Mouse (Mus musculus): ENCODE data around the gene Rbfox2. TPM values are rescaled to one million over a fixed set of nuclear protein-coding genes. Genes with fewer than 3 reads are reported as not detected.
A peak's percentile ranks its signal among the peaks of the same experiment; 100 is the strongest.

The Rbfox2 gene
- polyA plus RNA-seq, 1 experiment = 78.3 TPM

DNA sequence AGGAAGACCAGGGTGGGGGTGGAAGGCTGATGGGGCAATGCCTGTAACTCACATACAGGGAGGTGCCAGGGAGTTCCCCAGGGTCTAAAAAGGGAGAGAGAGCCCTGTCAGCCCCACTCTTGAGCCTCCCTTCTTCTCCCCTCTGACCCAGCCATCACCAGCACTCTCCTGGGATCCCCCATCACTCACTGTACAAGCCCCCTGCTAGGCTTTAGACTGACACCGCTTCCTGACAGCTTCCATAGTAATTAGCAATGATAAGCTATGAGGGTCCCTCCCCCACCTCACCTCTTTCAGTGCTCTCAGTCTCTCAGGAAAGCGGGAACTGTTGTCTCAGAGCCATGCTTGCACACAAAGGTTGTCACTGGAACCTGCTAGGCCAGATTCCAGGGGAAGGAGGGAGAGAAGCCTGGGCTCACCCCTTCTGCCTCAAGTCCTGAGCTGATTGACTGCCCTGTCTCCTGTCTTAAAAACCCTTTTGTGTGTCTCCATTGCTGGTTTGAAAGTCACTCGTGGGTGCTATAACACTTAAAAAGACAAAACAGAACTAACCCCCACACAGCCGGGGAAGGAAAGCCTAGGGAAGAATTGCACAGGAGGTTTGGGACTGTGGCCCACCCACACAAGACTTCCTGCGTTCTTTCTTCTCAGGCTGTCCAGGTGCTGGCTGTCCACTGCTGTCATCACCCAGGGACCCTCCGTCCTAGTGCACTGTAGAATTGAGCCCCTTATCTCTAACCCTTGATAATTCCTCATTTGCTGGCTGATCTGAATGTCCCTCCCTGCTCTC is 250.6 kb downstream of the Rbfox2 start:
- Histone ChIP-seq H3K27me3 (ENCODE audit: control insufficient read depth, insufficient read depth, low read length, poor library complexity, severe bottlenecking) (no peaks in the 10 kb centered on the region), H3K9me3 (replicated peaks; ENCODE audit: control insufficient read depth, insufficient read depth, low read length, poor library complexity, severe bottlenecking) (0 out of 2 replicates have a peak, but pooled peaks cover 2% of the 10 kb centered on the region), H3K9ac (ENCODE audit: low read depth, poor library complexity, severe bottlenecking) (peak overlapping the region; percentile 6; the same call in 1 of the 2 replicates), H3K4me1 (ENCODE audit: control insufficient read depth, insufficient read depth, low read length) (peaks cover 17% of the 10 kb centered on the region), H3K27ac (ENCODE audit: insufficient read depth, low read length) (peak overlapping the region; percentile 68), H3K4me3 (ENCODE audit: low read depth, low read length) (peak overlapping the region; percentile 39), H3K36me3 (ENCODE audit: control insufficient read depth, insufficient read depth, low read length, poor library complexity, severe bottlenecking) (no peaks in the 10 kb centered on the region)
- TF ChIP-seq POLR2A (IDR thresholded peaks at IDR 0.05; ENCODE audit: insufficient read depth, low read length) (no peak), CTCF (IDR thresholded peaks at IDR 0.05; ENCODE audit: low read depth, low read length) (no peak), EP300 (IDR thresholded peaks at IDR 0.05; ENCODE audit: insufficient read depth, low read depth, low read length) (peak; percentile 95)

DNA sequence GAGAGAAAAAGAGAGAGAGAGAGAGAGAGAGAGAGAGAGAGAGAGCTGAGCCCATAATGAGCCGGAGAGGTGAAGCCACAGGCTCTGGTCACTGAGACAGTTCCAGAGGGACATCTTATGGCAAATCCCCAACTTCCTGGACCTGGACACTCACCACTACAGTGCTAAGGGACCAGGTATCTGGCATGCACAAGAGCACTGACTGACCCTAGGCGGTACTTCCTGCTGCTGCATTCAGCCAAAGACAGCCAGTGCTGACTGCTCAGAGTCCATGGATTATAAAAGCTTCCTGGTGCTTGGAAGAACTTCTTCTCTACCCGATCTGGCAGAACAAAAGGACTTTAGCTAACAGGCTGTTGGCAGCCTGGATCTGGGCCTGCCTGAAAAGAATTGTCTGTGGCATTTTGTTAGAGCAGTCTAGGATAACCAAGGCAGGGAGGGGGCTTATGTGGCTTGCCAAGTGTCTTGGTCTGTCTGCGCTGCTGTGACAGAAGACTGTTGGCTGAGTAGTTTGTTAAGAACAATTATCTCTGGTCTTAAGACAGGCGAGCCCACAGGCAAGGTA is 252.1 kb downstream of the Rbfox2 start:
- Histone ChIP-seq H3K9me3 (replicated peaks; ENCODE audit: control insufficient read depth, insufficient read depth, low read length, poor library complexity, severe bottlenecking) (0 out of 2 replicates have a peak, but pooled peaks cover 2% of the 10 kb centered on the region), H3K4me3 (ENCODE audit: low read depth, low read length) (no peak overlapping the region), H3K27ac (ENCODE audit: insufficient read depth, low read length) (peak overlapping the region; percentile 45; the same call in 1 of the 2 replicates), H3K4me1 (ENCODE audit: control insufficient read depth, insufficient read depth, low read length) (peaks cover 20% of the 10 kb centered on the region), H3K9ac (ENCODE audit: low read depth, poor library complexity, severe bottlenecking) (no peak overlapping the region), H3K27me3 (ENCODE audit: control insufficient read depth, insufficient read depth, low read length, poor library complexity, severe bottlenecking) (no peaks in the 10 kb centered on the region), H3K36me3 (ENCODE audit: control insufficient read depth, insufficient read depth, low read length, poor library complexity, severe bottlenecking) (no peaks in the 10 kb centered on the region)
- TF ChIP-seq POLR2A (IDR thresholded peaks at IDR 0.05; ENCODE audit: insufficient read depth, low read length) = no peak
- no peak for TF ChIP-seq EP300 (IDR thresholded peaks at IDR 0.05; ENCODE audit: insufficient read depth, low read depth, low read length)
- no peak for TF ChIP-seq CTCF (IDR thresholded peaks at IDR 0.05; ENCODE audit: low read depth, low read length)

DNA sequence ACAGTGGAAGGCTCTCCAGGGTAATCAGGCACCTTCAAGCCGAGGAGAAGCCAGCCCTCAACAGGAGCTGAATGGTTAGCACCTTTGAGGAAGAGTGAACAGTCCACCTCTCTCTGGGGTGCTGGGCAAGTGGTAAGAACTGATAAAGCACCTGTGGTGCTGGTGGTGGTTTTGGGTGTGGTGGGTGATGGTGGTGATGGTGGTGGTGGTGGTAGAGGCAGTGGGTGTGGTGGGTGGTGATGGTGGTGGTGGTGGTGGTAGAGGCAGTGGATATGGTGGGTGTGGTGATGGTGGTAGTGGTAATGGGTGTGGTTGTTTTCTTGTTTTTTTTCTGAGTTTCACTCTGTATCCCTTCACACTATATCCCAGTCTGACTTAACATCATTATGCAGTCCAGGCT is 253.8 kb downstream of the Rbfox2 start:
- peaks cover 20% of the 10 kb centered on the region for H3K4me1 ChIP-seq (ENCODE audit: control insufficient read depth, insufficient read depth, low read length)
- no peak for TF ChIP-seq EP300 (IDR thresholded peaks at IDR 0.05; ENCODE audit: insufficient read depth, low read depth, low read length)
- no peak for TF ChIP-seq CTCF (IDR thresholded peaks at IDR 0.05; ENCODE audit: low read depth, low read length)
- no peak for TF ChIP-seq POLR2A (IDR thresholded peaks at IDR 0.05; ENCODE audit: insufficient read depth, low read length)
- H3K4me3 ChIP-seq (ENCODE audit: low read depth, low read length) = no peak overlapping the region
- H3K27me3 ChIP-seq (ENCODE audit: control insufficient read depth, insufficient read depth, low read length, poor library complexity, severe bottlenecking) = no peaks in the 10 kb centered on the region
- H3K27ac ChIP-seq (ENCODE audit: insufficient read depth, low read length) = no peak overlapping the region
- no peaks in the 10 kb centered on the region for H3K36me3 ChIP-seq (ENCODE audit: control insufficient read depth, insufficient read depth, low read length, poor library complexity, severe bottlenecking)
- no peaks in the 10 kb centered on the region for H3K9me3 ChIP-seq (replicated peaks; ENCODE audit: control insufficient read depth, insufficient read depth, low read length, poor library complexity, severe bottlenecking)
- no peak overlapping the region for H3K9ac ChIP-seq (ENCODE audit: low read depth, poor library complexity, severe bottlenecking)

DNA sequence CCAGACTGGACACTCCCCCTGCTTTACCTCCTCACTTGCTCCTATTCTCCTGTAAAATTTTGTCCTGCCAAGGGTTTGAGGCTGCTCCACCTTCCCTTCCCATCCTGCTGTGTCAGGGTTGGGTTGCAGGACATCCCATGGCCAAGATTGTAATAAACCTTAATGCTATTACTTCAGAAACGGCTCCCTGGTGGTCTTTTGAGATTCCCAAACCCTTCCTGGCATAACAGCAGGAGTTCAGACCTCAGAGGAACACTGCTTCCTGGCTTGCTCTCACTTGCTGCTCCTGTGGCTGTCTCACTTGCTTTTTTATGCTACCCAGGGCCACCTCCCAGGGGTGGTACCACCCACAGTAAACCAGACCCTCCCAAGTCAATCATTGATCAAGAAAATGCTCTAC is 254.6 kb downstream of the Rbfox2 start:
- TF ChIP-seq EP300 (IDR thresholded peaks at IDR 0.05; ENCODE audit: insufficient read depth, low read depth, low read length) = no peak
- Histone ChIP-seq H3K4me3 (ENCODE audit: low read depth, low read length) (no peak overlapping the region), H3K27ac (ENCODE audit: insufficient read depth, low read length) (peak overlapping the region; percentile 8)

DNA sequence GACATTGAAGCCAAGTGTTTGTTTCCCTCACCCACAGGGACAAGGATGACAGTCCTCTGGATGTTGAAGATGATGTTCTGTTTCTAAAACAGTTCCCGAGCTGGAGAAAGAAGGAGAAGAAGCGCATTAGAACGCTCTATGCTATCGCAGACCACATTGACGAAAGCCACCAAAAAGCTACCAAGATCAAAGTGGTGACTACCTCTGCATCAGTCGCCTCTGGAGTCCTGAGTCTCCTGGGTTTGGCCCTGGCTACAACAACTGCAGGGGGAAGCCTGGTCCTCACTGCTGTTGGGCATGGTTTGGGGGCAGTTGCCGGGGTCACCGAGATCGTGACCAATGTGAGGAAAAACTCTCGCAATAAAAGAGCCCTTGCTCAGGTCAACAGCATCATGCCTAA is 256.2 kb downstream of the Rbfox2 start, which contains the start of gene Mb:
Mb (minus strand) TSS at position 101 of the 400 bp plus-strand sequence.
- Histone ChIP-seq H3K27ac (ENCODE audit: insufficient read depth, low read length) (no peak within 1 kb of the TSS), H3K9ac (ENCODE audit: low read depth, poor library complexity, severe bottlenecking) (no peak within 1 kb of the TSS), H3K27me3 (ENCODE audit: control insufficient read depth, insufficient read depth, low read length, poor library complexity, severe bottlenecking) (no peaks in the 10 kb centered on the region), H3K9me3 (replicated peaks; ENCODE audit: control insufficient read depth, insufficient read depth, low read length, poor library complexity, severe bottlenecking) (no peaks in the 10 kb centered on the region), H3K4me1 (ENCODE audit: control insufficient read depth, insufficient read depth, low read length) (peaks cover 15% of the 10 kb centered on the region), H3K4me3 (ENCODE audit: low read depth, low read length) (no peak within 1 kb of the TSS), H3K36me3 (ENCODE audit: control insufficient read depth, insufficient read depth, low read length, poor library complexity, severe bottlenecking) (no peaks in the 10 kb centered on the region)
- no peak for TF ChIP-seq POLR2A (IDR thresholded peaks at IDR 0.05; ENCODE audit: insufficient read depth, low read length)
- TF ChIP-seq EP300 (IDR thresholded peaks at IDR 0.05; ENCODE audit: insufficient read depth, low read depth, low read length) = no peak

More for the DNA sequence above, 254.6 kb downstream of the Rbfox2 start:
- no peaks in the 10 kb centered on the region for H3K9me3 ChIP-seq (replicated peaks; ENCODE audit: control insufficient read depth, insufficient read depth, low read length, poor library complexity, severe bottlenecking)
- no peak overlapping the region for H3K9ac ChIP-seq (ENCODE audit: low read depth, poor library complexity, severe bottlenecking)
- H3K36me3 ChIP-seq (ENCODE audit: control insufficient read depth, insufficient read depth, low read length, poor library complexity, severe bottlenecking) = no peaks in the 10 kb centered on the region
- no peaks in the 10 kb centered on the region for H3K27me3 ChIP-seq (ENCODE audit: control insufficient read depth, insufficient read depth, low read length, poor library complexity, severe bottlenecking)
- peaks cover 20% of the 10 kb centered on the region for H3K4me1 ChIP-seq (ENCODE audit: control insufficient read depth, insufficient read depth, low read length)

DNA sequence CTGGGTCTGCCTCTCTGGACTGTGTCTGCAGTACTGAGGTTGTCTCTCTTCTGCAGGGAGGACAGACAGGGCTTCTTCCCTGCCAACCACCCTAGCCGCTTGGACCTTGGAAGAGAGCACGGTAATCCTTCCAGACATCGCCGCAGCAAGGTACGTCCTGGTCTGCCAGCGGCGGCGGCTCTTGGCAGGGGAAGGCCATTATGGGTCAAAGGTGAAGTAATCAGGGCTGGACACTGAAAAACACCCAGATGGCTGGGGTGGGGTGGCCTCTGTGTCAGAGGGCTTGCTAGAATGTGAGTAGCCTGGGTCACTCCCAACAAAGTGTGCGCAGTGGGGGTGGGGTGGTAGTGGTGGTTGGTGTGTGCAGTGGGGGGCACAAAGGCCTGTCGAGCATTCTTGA is 261.2 kb downstream of the Rbfox2 start:
- no peak overlapping the region for H3K4me3 ChIP-seq (ENCODE audit: low read depth, low read length)
- no peaks in the 10 kb centered on the region for H3K9me3 ChIP-seq (replicated peaks; ENCODE audit: control insufficient read depth, insufficient read depth, low read length, poor library complexity, severe bottlenecking)
- H3K4me1 ChIP-seq (ENCODE audit: control insufficient read depth, insufficient read depth, low read length) = no peaks in the 10 kb centered on the region
- no peaks in the 10 kb centered on the region for H3K27me3 ChIP-seq (ENCODE audit: control insufficient read depth, insufficient read depth, low read length, poor library complexity, severe bottlenecking)
- no peak overlapping the region for H3K9ac ChIP-seq (ENCODE audit: low read depth, poor library complexity, severe bottlenecking)
- no peak for TF ChIP-seq POLR2A (IDR thresholded peaks at IDR 0.05; ENCODE audit: insufficient read depth, low read length)
- no peak for TF ChIP-seq CTCF (IDR thresholded peaks at IDR 0.05; ENCODE audit: low read depth, low read length)
- TF ChIP-seq EP300 (IDR thresholded peaks at IDR 0.05; ENCODE audit: insufficient read depth, low read depth, low read length) = no peak
- no peaks in the 10 kb centered on the region for H3K36me3 ChIP-seq (ENCODE audit: control insufficient read depth, insufficient read depth, low read length, poor library complexity, severe bottlenecking)
- H3K27ac ChIP-seq (ENCODE audit: insufficient read depth, low read length) = no peak overlapping the region
